Mouse (Mus musculus): ENCODE data around the gene Greb1.

Greb1 gene

GRCm38 (mm10) chr12:16665022-16665421 is 135.7 kb downstream of the Greb1 start:
- no peak for DNase-seq

- peak; percentile 40 for DNase-seq
Observed at GRCm38 (mm10) chr12:16662955-16663585, 137.6 kb downstream of the Greb1 start.

- DNase-seq, result no peak
Observed at GRCm38 (mm10) chr12:16661936-16662335, 138.8 kb downstream of the Greb1 start.

GRCm38 (mm10) chr12:16661459-16661858 is 139.2 kb downstream of the Greb1 start:
- DNase-seq, result no peak

- DNase-seq, result no peak
Observed at GRCm38 (mm10) chr12:16656906-16657875, 143.5 kb downstream of the Greb1 start.

GRCm38 (mm10) chr12:16655604-16656003 is 145.1 kb downstream of the Greb1 start:
- no peak for DNase-seq

GRCm38 (mm10) chr12:16653332-16654093 is 147.2 kb downstream of the Greb1 start, which contains the start of gene Ntsr2:
Gene Ntsr2, plus strand, starts transcription at chr12:16653382.
- peak; percentile 15 for DNase-seq

GRCm38 (mm10) chr12:16649819-16650218 is 150.9 kb downstream of the Greb1 start:
- DNase-seq, result no peak

- DNase-seq, result no peak
Observed at GRCm38 (mm10) chr12:16648273-16648672, 152.4 kb downstream of the Greb1 start.

GRCm38 (mm10) chr12:16646780-16647409 is 153.8 kb downstream of the Greb1 start:
- DNase-seq, result no peak

GRCm38 (mm10) chr12:16644698-16645097 is 156.0 kb downstream of the Greb1 start:
- no peak for DNase-seq

- DNase-seq, result no peak
Observed at GRCm38 (mm10) chr12:16643508-16644345, 157.0 kb downstream of the Greb1 start.

GRCm38 (mm10) chr12:16642000-16642399 is 158.7 kb downstream of the Greb1 start:
- no peak for DNase-seq

GRCm38 (mm10) chr12:16640075-16640474 is 160.6 kb downstream of the Greb1 start:
- no peak for DNase-seq

GRCm38 (mm10) chr12:16639078-16639771 is 161.5 kb downstream of the Greb1 start:
- no peak for DNase-seq

- DNase-seq, result no peak
Observed at GRCm38 (mm10) chr12:16635816-16636215, 164.9 kb downstream of the Greb1 start.

GRCm38 (mm10) chr12:16634075-16634813 is 166.4 kb downstream of the Greb1 start:
- DNase-seq, result peak; percentile 26

- no peak for DNase-seq
Observed at GRCm38 (mm10) chr12:16633235-16633634, 167.5 kb downstream of the Greb1 start.

GRCm38 (mm10) chr12:16631423-16631822 is 169.3 kb downstream of the Greb1 start:
- no peak for DNase-seq

GRCm38 (mm10) chr12:16630866-16631185 is 169.9 kb downstream of the Greb1 start:
- DNase-seq, result no peak

Data from cerebellum, adult 9-10 months (tissue).